Mouse (Mus musculus): ENCODE results near the gene Oser1. TPM values are rescaled to one million over a fixed set of nuclear protein-coding genes. Genes with fewer than 3 reads are reported as not detected.
"Not testable (repeated sequence)": the region's sequence is repeated elsewhere in the genome, so short reads cannot be mapped to it uniquely, and the experiment has no call there.

Oser1 gene
- 10 to 100 TPM; 21.6 to 24.2 TPM for total RNA-seq (2021)

DNA sequence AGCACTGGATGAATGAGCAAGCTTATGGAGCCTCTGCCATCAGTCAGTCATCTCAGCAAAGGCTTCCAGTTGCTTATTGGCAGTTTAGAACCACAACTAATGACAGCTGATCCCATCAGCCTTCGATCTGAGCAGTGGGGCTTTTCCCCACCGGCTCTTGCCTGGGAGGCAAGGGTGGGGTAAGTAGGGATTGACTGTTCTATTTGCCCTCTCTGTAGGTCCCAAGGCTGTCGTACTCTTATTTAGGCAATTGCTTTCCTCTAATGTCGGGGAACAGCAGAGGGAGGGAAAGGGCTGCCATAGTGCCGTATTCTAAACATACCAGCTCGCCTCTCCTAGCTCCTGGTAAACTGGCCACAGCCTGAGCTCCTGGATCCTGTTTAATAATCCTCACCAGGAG lies at the start of gene Oser1:
Gene Oser1 (minus strand): TSS at position 101 of the 400 bp plus-strand sequence.
- DNase-seq = no peak

DNA sequence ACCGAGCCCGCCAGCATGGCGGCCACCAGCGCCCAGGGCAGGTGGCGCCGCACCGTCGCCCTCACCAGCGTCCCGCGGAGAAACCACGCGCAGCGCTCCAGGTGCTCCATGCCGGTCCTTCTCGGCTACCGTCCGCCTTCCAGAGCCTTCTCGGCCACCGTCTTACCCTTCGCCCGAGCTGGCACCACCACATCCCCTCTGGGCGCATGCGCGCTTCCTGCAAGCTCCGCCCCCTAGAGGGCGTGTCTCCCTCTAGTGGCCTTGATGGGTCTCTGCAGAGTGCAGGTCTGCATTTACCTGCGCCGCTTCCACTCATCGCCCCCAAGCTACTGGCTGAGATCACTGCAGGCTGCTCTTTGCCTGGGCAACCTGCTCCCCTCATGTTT lies 48.0 kb upstream of the Oser1 start, which contains the start of gene Fitm2:
Gene Fitm2 (minus strand): TSS at position 164 of the 386 bp plus-strand sequence.
- peak; percentile 96 for DNase-seq

DNA sequence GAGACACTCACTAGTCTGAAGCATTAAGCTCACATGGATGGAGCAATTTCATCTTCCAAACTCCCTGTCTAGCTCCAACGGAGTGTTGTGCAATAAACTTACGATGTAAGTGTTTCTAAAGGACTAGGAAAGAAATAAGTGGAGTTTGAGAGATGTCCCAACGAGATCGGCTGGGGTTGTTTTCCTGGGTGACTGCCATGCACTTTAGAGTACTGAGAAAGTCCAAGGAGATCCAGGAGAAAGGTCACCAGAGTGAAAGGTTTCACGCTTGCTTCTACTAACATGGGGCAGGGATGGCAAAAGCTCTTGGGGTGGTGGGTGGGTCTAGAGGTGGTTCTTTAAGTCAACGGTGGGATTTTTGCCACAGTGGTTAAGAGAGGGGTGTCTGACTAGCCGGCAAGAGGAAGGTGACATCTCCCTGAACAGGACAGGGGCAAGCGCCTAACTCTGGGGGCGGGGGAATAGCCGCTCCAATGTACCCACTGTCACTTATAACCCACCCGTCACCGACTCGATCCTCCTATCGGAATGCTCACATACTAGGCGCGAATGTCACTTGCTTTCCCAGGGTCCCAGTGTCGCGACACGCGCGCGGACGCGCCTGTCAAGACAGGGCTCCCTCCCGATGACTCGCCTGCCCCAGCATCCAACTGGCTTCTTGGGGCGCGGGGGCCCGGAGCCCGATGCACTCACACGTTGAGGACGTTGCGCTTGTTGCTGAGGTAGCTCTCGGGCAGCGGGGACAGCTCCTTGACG lies 47.4 kb upstream of the Oser1 start:
- DNase-seq = no peak

DNA sequence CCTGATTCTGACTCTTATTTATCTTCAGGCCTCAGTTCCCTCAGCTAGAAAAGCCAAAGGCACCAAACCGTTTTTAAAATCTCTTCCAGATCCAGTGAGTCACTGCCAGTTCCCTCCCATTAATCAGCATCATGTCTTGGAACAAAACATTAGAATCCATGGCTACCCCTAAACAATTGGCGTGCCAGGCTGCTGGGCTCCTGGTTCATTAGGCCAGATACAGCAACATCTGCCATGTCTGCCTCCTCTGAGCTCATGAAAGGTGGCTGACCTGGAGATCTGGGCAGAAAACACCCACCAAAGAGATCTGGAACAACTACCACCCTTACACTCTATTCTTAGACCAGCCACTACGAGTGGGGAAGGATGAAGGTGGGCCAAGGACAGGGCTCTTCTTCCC lies 46.6 kb upstream of the Oser1 start:
- no peak for DNase-seq

DNA sequence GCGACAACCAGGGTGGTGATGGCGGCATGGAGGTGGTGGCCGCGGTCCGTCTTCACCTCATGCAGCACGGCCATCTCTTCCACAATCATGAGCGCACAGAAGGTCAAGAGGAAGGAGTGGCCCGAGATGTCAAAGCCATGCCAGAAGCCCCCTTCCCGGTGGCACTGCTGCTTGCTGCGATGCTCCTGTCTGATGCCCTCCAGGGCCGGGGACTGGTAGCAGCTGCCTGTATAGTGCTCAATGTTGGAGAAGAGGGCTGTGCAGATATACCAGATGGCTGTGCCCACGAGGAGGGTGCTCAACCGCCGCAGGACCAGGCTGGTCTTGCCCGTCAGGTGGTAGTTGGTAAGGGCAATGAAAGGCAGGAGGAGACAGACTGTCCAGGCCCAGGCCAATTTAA lies 45.2 kb upstream of the Oser1 start:
- no peak for DNase-seq

DNA sequence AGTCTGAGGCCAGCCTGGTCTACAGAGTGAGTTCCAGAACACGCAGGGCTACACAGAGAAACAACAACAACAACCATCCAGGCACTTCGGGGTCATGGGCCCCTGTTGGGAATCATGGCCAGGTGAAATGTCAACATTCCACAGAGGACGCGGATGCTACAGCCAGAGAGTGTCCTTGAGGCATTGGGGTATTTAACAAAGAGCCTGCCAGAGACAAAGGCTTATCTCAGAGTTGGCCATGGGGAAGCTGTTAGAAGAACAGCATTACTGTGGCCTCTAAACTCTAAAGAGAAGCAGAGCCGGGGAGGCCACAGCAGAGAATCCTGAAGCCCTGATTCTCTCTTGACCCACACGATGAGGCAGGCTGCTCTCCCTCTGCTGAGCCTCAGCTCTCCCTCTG lies 44.4 kb upstream of the Oser1 start:
- no peak for DNase-seq

DNA sequence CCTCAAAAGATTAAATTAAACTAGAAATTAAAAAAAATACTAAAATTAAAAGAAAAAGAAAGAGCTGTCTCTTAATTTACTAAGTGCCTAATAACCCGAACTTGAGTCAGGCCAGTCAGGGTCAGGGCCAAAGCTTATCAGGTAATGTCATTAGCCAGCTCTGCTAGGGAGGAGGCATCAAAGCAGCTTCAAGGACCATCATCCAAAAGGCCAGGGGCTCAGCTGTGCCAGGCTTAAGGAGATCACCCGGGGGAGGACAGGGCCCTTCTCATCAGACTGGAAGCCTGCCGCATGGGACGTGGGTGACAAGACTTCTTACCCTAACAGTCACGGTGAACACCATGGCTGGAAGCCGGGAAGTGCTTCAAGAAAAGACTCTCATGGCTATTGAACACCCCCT lies 43.1 kb upstream of the Oser1 start:
- DNase-seq = no peak

DNA sequence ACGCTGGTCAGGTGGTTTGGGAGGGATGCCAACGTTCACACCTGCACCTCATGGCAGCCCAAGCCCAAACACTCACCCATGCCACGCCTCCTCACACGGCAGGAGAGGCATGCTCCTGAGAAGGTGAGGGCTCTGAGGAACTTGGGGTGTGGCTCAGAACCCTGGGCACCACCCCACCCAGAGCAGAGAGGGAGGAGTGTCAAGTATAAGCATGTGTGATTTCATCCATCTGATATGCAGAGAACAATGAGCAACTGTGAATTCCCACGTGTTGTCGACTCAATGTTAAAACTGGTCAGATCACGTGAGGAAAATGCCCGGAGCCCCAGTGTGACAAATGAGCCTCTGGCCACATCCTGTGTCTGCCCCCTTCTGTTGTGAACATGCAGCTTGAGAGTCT lies 42.3 kb upstream of the Oser1 start:
- DNase-seq = no peak

DNA sequence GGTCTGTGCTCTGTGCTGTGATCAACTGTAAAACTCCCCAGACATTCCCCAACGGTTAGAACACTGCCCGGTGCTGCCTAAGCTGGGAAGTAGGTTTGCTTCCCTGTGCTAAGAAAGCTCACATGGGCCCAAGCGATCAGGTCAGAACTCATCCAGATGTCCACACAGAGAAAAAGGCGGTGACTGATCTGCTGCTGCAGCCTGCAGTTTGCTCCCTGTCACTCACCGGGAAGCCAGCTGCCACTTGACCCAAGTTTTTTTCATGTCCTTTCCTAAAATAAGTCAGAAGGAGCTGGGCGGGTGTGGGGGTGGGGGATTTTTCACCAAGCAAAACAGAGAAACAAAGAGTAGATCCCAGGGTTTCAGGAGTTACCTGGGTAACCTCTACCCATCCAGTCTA lies 40.1 kb upstream of the Oser1 start:
- DNase-seq = no peak

DNA sequence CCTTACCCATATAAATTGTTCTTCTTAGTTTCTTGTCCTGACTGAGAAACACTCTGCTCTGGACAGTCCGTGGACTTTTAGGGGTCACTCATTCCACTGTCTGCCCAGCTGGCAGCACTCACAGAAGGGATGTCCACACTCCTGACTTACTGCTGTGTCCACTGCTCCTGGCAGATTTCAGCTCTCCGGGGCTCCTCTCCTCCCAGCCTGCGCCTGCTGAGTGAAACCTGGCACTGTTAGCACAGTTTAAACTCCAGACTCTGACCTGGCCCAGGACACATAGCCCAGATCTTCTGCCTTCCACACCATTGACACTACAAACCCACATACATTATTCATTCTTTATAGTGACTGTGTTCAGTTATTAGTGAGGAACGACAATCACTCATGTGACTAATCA lies 39.5 kb upstream of the Oser1 start:
- DNase-seq = no peak

DNA sequence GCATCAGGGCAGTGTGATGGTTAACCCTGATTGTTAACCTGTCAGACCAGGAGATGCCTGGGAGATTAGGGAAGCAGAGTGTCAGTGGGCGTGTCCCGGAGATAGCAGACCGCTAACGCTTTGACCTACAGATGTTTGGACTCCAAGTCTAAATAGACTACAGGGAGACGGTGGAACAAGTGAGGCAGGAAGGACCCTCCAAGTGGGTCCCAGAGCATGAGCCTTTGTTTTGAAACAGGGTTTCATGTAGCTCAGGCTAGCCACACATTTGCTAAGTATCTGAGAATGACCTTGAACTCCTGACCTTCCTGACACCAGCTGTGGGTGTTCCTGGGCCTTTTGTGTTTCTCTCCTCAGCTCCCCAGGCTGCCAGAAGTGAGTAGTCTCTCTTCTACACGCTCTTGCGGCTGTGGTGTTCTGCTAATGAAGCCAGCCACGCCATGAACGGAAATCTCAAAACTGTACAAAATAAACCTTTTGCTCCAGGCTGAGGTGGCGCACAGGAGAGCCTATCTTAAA lies 38.8 kb upstream of the Oser1 start:
- no peak for DNase-seq

DNA sequence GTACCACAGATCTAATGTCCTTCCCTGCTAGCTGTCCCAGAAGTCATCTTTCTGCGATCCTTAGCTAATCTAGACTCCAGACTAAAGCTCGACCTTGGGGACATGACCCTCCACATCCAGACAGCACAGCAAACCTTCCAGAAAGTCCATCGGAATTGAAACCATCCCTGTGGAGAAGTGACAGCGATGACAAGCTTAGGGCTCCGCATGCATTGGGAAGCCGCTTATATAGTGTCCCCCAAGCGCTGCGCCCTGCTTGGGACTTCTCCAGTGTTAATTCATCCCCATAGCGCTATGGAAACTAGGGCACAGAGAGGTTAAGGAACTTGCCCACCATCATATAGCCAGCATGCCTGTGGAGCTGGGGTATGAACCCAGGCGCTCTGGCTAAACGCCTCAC lies 38.3 kb upstream of the Oser1 start:
- no peak for DNase-seq

DNA sequence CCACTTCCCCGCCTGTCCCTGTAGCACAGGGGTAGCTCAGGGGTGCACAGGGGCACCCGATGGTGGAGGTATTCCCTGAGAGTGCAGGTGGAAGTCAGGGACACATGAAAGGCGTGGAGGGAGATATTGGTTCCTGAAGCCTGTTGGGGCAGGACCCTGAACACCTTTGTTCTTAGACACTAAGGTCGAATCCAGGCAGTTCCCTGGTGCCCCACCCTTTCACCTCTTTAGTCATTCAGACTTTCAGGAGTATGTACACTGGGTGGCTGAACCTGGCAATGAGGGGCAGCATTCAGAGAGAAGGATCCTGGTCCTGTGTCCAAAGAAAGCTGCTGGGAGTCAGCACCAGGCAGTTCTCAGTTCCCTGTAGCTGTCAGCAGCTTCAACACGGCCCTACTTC lies 37.9 kb upstream of the Oser1 start:
- no peak for DNase-seq

DNA sequence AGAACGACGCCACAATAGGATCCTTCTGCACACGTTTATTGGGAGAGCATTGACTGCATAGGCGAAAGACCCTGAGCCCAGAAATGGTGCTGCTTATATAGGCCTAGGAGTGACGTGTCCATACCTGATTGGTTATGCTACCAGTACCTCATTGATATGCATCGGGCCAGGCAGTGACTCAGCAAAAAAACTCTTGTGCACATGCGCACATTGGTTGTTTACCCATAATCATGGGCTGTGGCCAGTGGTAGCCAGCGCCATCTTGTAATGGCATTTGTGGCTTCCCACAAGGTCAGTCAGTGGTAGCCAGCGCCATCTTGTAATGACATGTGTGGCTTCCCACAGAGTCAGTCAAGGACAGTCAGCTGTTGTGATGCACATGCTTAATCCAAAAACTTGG lies 36.8 kb upstream of the Oser1 start:
- not testable (repeated sequence) for DNase-seq

DNA sequence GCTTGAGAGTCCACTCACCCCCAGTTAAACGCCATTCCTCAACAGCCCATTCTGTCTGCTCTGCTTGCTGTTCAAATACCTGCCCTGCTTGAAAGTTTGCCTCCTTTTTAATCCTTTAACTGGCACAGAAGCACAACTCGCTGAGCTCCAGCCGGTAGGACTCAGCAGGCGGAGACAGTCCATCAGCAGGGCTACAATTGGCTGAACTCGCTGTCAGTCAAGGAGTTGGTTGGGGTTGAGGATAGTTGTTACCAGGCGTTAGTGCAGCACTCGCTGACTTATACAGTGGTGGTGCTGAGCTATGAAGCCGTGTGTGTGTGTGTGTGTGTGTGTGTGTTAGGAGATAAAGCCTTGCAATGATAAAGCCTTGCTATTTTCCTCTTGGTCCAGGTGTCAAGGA lies 36.1 kb upstream of the Oser1 start:
- DNase-seq = no peak

DNA sequence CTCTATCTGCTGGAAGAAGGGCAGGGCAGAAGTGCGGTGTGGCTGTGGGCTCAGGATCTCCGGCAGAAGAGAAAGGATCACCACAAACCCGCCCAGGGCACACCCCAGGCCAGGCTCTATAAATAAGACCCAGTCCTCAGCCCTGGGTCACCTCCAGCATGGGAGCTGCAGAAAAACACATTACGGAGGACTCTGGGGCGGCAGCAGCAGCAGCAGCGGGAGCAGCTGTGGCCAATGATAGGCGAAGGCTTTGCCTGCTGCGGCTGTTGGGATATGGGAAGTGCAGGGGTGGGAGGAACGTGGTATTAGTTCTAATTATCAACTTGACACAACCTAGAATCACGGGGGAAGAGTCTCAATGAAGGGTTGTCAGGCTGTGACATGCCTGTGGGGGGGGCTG lies 34.9 kb upstream of the Oser1 start:
- DNase-seq = no peak

DNA sequence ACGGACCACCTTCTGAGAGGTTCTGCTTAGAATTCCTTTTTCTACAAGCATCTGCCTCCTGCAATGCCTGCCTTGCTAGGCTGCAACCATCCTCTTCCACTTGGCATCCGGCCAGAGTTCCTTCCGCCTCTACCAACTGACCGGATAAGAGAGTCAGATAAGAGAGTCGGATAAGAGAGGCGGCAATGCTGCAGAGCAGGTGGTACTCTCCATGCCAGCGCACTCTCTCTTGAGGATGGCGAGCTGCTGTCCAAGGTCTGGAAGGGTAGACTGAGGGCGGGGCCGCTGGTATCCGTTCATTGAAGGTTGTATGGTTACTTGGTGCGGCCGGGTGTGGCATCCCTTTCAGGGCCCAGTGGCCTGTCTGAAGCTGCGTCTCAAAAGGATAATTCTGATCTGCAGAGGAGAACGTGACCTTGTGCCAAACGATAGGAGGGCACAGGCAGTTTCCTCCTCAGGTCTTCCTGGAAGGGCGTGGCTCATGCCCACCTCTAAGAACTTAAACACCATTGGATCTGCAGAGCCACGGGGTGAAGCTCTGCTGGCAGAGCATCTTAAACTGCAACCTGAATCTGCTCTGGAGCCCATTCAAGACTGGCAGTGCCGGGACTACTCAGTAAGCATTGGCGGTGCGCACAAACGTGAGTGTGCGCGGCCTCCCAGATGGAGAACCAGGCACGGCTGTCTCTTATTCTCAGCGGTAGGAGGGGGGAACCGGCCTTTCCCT lies 34.2 kb upstream of the Oser1 start:
- no peak for DNase-seq

DNA sequence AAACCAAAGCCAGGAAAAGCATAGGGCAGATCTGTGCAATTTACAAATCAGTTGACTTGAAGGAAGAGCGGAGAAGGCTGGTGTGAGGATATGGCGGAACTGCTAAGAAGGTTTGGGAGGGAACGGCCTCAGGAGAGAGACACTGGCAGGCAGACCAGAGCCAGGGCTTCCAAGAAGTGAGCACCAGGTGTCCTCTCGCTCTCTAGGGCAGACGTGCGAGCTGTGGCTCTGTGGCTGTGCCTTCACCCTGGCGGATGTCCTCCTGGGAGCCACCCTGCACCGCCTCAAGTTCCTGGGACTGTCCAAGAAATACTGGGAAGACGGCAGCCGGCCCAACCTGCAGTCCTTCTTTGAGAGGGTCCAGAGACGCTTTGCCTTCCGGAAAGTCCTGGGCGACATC lies 28.9 kb upstream of the Oser1 start:
- no peak for DNase-seq

DNA sequence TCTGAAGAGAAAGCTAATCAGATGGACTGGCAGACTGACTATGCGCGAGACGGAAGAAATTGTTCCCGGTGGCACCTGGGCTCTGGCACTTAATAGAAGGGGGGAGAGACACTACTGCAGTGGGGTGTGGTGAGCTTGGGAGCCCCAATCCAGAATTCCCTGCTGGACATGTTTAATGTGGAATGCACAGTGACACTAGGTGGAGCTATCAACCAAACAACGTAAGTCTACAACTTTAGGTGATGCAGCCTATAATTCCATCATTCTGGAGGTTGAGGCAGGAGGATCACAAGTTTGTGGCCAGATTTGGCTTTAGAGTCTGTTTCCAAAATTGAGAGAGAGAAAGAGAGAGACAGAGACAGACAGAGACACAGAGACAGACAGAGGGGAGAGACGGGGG lies 28.2 kb upstream of the Oser1 start:
- DNase-seq = no peak

DNA sequence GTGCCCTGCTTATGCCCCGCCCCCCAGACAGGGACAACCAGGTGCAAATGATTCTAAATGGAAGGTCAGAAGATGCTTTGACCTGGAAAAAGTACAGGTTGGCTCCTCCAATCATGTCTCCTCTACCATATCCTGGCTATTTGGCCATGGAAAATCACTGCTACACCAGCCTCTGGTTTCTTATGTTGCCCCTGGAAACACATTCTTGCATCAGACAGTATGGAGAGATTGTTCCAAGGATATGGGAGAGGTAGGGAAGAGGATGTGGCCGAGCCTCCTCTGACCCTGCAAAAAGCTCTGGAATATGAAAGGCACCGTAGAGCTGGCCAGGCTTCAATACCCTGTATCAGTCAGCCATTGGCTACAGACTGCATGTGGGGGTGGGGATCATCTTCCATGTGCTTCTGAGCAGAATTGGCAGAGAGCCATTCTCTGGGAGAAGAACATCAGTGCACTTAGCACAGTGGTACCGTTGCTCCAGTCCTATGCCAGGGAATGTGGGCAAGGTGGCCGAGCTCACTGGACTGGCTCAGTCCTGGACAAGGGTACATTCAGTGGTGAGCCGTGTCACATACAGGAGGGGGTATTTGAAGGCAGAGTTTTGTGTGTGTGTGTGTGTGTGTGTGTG lies 26.3 kb upstream of the Oser1 start:
- no peak for DNase-seq

DNA sequence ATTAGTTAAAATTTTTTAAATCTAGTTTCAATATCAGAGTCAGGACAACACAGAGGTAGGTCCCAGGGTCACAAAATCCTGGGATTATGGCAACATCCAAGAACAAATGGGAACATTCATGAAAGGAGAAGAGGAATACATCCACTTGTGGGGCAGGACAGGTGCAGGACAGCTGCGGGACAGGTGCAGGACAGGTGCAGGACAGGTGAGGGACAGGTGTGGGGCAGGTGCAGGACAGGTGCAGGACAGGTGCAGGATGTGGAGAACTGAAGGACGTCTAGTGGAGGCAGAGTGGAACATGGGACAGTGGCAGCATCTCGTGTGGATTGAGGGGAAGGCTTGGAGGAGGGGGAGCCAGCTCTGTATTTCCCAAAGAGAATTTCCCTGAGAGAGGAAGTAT lies 24.8 kb upstream of the Oser1 start:
- DNase-seq = no peak

DNA sequence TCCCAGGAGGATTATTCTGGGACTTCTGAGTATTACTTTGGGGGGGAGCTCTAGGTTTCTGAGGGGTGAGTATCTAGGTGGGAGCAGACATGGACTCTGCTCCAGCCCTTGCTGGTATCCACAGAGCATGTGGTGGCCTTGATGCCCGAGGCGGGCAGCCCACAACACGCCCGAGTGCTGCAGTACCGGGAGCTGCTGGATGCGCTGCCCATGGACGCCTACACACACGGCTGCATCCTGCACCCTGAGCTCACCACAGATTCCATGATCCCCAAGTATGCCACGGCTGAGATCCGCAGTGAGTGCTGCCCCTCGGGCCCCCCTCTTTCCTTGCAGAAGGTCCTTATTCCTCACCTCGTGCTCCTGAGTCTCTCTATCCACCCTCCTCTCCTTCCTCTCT lies 22.9 kb upstream of the Oser1 start:
- DNase-seq = no peak

DNA sequence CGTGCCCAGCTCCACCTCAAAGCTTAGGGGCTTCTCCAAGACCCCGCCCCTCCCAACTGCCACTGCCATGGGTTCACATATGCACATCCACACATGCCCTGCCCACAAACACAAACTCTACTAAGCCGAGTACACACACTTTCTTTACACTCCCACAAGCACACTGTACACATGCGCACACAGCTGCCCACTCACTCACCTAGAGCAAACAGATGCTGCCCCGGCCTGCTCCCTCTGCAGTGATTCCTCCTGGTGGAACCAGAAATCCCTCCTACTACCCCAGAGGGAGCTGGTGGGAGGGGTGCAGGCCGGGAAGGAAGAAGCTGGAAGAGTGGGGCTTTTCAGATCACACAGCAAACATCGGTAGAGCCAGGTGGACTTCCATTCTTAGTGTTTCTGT lies 19.5 kb upstream of the Oser1 start:
- no peak for DNase-seq

DNA sequence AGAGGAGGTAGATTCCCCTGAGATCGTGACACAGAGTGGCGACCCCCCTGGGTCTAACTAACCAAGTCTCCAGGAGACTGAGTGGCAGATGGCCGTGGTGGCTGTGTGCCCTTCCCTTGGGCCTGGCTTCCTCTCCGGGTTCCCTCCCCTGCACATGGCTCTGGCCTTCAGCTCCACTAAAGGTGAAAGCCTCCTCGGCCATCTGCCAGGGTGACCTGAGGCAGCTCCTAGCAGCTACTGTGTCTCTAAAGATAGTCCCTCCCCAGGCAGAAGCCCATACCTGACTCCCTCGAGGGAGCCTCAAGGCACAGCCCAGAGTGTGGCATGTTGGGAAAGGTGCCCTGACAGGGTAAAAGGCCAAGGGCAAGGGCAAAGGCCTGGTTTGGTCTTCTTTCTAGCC lies 19.0 kb upstream of the Oser1 start:
- DNase-seq = no peak

Measured in heart, postnatal 4 days (tissue).